Mouse (Mus musculus) cortical plate, adult 2 months (tissue): Measurements from ENCODE around the gene Gal3st1. TPM values are rescaled to one million over a fixed set of nuclear protein-coding genes. Genes with fewer than 3 reads are reported as not detected.

ENCODE experiments used
- H3K27ac ChIP-seq: fragments of 200-500 bp; 2 replicates; pipeline ENCODE4 v1.5.1; 2012; ENCODE audit warnings: low read length, control low read depth, inconsistent platforms; ENCODE audit not compliant: insufficient read depth
- H3K4me1 ChIP-seq: fragments of 200-500 bp; 2 replicates; pipeline ENCODE4 v1.6.1; 2011; ENCODE audit warnings: low read length; ENCODE audit not compliant: control insufficient read depth, insufficient read depth
- H3K4me3 ChIP-seq: fragments of 200-500 bp; 2 replicates; pipeline ENCODE4 v1.5.1; 2011; ENCODE audit warnings: mild to moderate bottlenecking, low read length, control low read depth; ENCODE audit not compliant: insufficient read depth
- CTCF ChIP-seq: fragments of 200-500 bp; IDR thresholded peaks from 2 replicates; pipeline ENCODE4 v1.5.1; 2011; ENCODE audit warnings: mild to moderate bottlenecking, control low read depth, low read length; ENCODE audit not compliant: insufficient read depth; ENCODE audit errors: extremely low read depth
- POLR2A ChIP-seq: fragments of 200-500 bp; IDR thresholded peaks from 2 replicates; pipeline ENCODE4 v1.6.1; 2011; ENCODE audit warnings: mild to moderate bottlenecking, low read length, control low read depth; ENCODE audit not compliant: insufficient read depth; ENCODE audit errors: extremely low read depth
- polyA plus RNA-seq: library from polyadenylated mRNA; depleted of rRNA; stranded (reverse); fragments of >200 nt; gene quantifications from 2 replicates; pipeline ENCODE4 v1.2.3, GENCODE M21; 2012

The Gal3st1 gene
- polyA plus RNA-seq, 1 experiment = 36.4 TPM

DNA sequence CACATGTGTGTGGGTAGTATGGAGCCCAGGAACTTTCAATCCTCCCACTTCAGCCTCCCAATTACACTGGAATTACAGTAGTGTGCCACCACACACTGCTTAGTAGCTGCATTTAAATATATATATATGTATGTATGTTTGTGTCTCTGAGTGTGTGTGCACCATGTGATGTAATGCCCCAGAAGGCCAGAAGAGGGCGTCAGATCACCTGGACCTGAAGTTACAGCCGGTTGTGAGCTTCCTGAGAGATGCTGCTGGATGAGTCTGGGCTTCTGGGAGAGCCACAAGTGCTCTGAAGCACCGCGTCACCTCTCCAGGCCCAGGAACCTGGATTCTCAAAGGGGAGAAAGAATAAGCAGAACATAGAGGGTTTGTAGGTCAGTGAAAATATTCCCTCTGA, 45.9 kb downstream of the Gal3st1 start:
- Histone ChIP-seq H3K27ac (no peak overlapping the region), H3K4me3 (no peak overlapping the region), H3K4me1 (peaks cover 3% of the 10 kb centered on the region; the same call in 1 of the 2 replicates)
- TF ChIP-seq CTCF (no peak), POLR2A (no peak)

DNA sequence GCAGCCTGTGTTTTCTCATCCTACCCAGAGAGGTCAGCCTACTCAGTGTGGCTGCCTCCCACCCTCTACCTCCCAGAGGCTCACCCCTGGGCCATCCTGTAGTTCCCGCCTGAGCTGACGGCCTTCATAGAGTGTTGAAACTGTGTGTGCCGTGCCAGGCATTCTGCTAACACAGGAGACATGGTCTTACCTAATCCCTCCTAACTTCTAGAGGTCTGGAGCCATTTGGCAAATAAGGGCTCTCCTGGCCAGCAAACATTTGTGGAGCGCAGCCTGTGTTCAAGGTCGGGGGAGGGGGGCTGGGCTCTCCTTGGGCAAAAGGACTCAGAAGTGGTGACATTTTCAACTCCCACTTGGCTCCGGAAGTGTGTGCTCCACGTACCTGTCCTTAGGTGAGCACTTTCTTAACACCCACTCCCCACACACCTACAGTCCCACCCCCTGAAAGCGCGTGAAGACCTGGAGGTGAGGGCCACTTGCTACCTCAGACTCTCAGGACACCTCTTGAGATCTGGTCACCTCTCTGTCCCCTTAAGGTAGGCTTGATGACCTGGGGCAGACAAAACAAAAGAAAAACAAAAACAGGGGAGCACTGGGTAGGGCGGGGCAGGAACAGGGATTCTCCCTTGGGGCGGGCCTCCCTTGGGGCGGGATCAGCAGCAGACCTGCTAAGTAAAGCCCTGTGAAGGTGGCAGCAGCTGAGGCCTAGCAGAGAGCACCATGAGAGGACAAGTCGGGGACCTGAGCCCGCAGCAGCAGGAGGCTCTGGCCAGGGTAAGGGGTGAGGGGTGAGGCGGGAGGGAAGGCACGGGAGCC, 47.9 kb downstream of the Gal3st1 start, which contains the start of gene Sec14l4:
TSS of gene Sec14l4 (plus strand) at position 337 of the 816 bp plus-strand sequence.
- Histone ChIP-seq H3K27ac (no peak within 1 kb of the TSS), H3K4me1 (peaks cover 3% of the 10 kb centered on the region; the same call in 1 of the 2 replicates), H3K4me3 (no peak within 1 kb of the TSS)
- no peak for TF ChIP-seq CTCF
- no peak for TF ChIP-seq POLR2A

DNA sequence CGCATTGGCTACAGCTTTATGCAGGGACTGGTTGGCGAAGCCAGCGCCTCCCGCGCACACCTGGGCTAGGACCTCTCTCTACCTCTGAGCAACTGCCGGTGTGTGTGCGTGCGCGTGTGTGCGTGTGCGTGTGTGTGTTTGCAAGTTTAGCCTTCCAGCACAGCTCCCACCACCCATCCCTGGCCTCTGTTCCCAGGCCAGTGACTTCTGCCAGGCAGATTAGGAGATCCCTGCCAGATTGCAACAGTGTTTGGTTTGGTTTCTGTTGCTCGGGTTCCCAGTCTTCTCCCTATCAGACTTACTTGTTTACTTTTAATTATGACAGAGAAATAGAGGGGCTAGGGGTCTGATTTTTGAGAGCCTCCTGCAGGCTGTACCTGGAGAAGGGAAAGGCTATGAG, 48.5 kb downstream of the Gal3st1 start:
- Histone ChIP-seq H3K4me3 (no peak overlapping the region), H3K4me1 (peaks cover 3% of the 10 kb centered on the region; the same call in 1 of the 2 replicates), H3K27ac (no peak overlapping the region)
- no peak for TF ChIP-seq POLR2A
- TF ChIP-seq CTCF = no peak

DNA sequence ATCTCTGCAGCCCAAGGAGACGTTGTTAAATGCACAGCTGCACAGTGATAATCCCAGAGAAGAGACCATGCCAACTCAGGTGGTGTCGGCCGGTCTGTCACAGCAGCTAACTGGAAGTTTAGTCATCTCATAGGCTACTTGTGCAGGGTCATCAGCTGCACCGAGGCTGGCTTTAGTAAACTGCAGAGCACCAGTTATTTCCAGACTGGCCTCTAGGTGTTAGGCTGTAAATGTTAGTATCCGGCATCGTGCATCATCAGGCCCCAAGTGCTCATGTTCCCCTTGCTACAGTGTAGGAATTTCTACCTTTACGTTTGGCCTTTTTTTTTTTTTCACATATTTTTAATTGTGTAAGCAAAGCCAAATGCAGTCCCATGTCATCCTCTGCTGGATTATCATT, 50.0 kb downstream of the Gal3st1 start:
- no peak overlapping the region for H3K4me3 ChIP-seq
- TF ChIP-seq POLR2A = no peak
- no peak for TF ChIP-seq CTCF

DNA sequence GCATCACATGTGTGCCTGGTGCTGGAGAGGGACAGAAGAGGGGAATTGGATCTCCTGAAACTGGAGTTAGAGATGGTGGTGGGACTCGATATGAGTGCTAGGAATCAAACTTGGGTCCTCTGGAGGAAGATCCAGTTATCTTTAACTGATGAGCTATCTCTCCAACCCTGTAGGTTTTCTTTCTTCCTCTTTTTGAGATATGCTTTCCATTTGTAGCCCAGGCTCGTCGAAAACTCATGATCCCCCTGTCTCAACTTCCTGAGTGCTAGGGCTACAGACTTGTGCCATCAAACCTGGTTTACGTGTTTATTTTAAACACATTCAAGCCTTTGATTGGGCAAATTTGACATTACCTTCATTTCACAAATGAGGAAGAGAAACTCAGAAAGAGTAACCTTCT, 50.7 kb downstream of the Gal3st1 start:
- Histone ChIP-seq H3K4me3 (no peak overlapping the region), H3K27ac (no peak overlapping the region), H3K4me1 (no peaks in the 10 kb centered on the region)
- no peak for TF ChIP-seq POLR2A
- no peak for TF ChIP-seq CTCF

More for the DNA sequence above, 50.0 kb downstream of the Gal3st1 start:
- no peak overlapping the region for H3K27ac ChIP-seq
- no peaks in the 10 kb centered on the region for H3K4me1 ChIP-seq

DNA sequence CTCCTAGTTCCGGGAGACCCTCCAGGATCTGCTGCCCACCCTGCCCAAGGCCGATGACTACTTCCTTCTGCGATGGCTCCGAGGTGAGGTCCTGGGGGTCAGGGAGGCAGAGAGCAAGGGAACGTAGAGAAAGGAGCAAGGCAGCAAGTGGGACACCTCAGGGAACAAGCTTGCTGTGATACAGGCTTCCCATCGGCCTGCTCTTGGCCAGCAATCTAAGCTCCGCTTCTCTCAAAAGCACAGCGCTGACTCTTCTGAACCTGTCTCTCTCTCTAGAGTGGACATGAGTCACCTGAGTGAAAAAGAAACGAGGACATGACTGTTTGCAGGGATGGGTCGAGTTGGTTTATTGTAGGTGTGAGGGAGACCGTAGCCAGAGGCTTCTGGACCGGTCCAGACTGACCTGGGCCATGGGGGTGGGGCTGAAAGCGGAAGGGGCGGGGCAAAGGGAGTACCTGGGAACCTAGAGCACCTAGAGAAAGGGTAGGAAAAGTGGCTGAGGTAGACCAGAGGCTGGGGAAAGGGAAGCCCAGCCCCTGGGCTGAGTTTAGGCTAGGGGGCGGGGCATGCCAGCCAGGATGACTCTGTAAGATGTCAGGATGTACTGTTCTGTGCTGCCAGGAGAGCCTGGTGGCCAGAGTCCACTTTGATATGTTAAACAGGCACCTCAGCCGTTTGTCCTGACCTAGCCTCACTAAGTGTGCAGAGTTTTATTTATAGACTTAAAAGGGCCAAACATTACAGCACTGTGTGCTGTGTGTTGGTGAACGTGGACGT, 51.9 kb downstream of the Gal3st1 start:
- no peak overlapping the region for H3K4me3 ChIP-seq
- H3K4me1 ChIP-seq = no peaks in the 10 kb centered on the region
- H3K27ac ChIP-seq = no peak overlapping the region
- TF ChIP-seq CTCF = no peak

DNA sequence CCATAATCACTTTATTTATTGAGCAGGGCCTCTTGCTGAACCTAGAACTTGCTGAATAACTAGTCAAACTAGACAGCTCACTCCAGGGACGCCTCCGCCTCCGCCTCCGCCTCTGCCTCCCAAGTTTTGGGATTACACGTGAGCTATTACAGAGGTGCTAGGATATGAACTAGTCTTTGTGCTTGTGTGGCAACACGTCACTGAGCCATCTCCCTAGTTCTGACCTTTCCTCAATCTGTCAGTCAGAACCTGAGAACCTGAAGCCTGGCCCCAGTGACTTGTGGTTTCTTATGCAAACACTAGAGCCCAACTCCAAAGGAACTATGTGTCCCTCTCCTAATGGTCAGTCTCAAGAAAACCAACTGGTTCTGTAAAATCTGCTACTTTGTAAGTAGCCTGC, 52.5 kb downstream of the Gal3st1 start:
- Histone ChIP-seq H3K4me3 (no peak overlapping the region), H3K27ac (no peak overlapping the region), H3K4me1 (no peaks in the 10 kb centered on the region)
- no peak for TF ChIP-seq CTCF
- TF ChIP-seq POLR2A = no peak

DNA sequence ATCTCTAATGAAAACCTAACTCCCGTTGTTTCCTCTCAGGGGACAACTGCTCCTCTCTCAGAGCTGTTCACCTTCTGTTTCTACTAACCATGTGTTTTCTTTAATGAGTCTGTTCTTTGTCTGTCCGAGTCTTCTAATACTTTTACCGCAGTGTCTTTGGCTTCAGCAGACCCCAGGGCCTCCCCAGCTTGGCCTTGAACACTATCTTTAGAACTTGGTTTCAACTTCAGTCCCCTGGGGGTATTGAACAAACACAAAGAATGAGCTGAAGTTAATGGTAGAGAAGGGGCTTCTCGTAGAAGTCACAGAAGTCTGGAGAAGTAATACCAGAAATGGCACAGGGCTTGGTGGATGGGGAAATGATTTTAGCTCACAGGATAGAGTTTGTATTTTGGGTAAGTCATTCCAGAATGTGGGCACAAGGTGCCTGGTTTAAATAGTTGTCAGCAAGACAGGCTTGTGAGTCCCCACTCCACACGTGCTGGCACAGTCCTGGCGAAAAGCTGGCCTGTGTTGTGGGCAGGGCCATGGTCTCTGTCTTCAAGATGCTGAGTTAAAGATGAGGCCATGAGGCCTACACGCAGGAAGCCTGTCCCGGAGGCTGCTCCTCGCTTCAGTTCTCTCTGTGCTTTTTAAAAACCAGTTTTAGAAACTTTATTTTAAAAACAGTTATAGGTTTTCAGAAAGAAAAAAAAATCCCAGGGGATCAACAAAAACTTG, 53.1 kb downstream of the Gal3st1 start:
- no peaks in the 10 kb centered on the region for H3K4me1 ChIP-seq
- H3K27ac ChIP-seq = no peak overlapping the region
- no peak for TF ChIP-seq CTCF

DNA sequence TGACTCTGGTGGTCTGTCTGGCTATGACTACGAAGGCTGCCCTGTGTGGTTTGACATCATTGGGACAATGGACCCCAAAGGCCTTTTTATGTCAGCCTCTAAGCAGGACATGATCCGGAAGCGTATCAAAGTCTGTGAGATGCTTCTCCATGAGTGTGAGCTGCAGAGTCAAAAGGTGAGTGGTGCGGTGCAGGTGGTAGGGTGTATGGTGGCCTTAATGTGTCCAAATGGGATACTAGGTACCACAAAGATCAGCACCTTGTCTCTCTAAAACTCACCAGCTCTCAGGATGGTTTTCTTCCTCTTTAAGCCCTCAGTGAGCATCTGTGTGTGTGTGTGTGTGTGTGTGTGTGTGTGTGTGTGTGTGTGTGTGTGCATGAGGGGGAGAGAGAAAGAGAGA, 56.5 kb downstream of the Gal3st1 start:
- no peak overlapping the region for H3K4me3 ChIP-seq
- no peak overlapping the region for H3K27ac ChIP-seq
- TF ChIP-seq POLR2A (no peak), CTCF (no peak)
- no peaks in the 10 kb centered on the region for H3K4me1 ChIP-seq

More for the DNA sequence above, 53.1 kb downstream of the Gal3st1 start:
- H3K4me3 ChIP-seq = no peak overlapping the region

DNA sequence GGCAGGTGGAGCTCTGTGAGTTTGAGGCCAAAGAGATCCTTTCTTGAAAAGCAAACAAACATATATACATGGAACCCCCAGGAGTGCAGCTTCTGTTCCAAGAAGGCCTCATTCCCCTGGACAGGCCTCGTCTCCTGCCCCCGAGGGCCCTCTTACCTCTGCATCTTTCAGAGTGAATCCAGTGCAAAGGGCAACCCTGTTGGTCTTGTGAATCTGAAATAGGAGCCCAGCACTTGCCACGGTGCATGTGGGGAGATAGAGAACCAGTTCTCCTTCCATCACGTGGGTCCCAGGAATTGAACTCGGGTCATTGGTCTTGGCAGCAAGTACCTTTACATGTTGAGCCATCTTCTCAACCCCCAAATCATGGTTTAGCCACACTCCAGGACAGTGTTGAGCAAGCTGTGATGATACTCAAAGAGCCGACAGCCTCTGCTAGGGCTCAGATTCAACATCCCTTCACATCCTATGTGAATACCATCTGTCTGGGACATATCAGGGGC, 57.7 kb downstream of the Gal3st1 start:
- H3K4me1 ChIP-seq = no peaks in the 10 kb centered on the region
- H3K4me3 ChIP-seq = no peak overlapping the region
- H3K27ac ChIP-seq = no peak overlapping the region
- TF ChIP-seq CTCF = no peak
- no peak for TF ChIP-seq POLR2A
